Mouse (Mus musculus) lung, embryonic 15.5 days (tissue): ENCODE measurements around the gene Gm10354. TPM values are rescaled to one million over a fixed set of nuclear protein-coding genes. Genes with fewer than 3 reads are reported as not detected.
"Not testable (repeated sequence)": the region's sequence is repeated elsewhere in the genome, so short reads cannot be mapped to it uniquely, and the experiment has no call there.

Source experiments
- ATAC-seq: fragments of 200-750 bp; cut with Nextera tagmentation; 2 replicates; pipeline ENCODE4 v1.8.0; 2017; ENCODE audit warnings: moderate number of reproducible peaks, borderline replicate concordance; ENCODE audit not compliant: low FRiP score, low TSS enrichment; ENCODE audit errors: extremely low read depth
- H3K27ac ChIP-seq: fragments of 300-500 bp; sonication (generic); 2 replicates; pipeline ENCODE4 v1.5.1; 2015; ENCODE audit warnings: moderate library complexity, mild to moderate bottlenecking, inconsistent platforms
- H3K27me3 ChIP-seq: fragments of 300-500 bp; sonication (generic); 2 replicates; pipeline ENCODE4 v1.6.1; 2015; ENCODE audit warnings: inconsistent platforms
- H3K36me3 ChIP-seq: fragments of 300-500 bp; sonication (generic); 2 replicates; pipeline ENCODE4 v1.6.1; 2015; ENCODE audit warnings: inconsistent platforms
- H3K4me1 ChIP-seq: fragments of 300-500 bp; sonication (generic); 2 replicates; pipeline ENCODE4 v1.6.1; 2015; ENCODE audit warnings: inconsistent platforms
- H3K4me2 ChIP-seq: fragments of 300-500 bp; sonication (generic); 2 replicates; pipeline ENCODE4 v1.6.1; 2015; ENCODE audit warnings: inconsistent platforms, mild to moderate bottlenecking, moderate library complexity
- H3K4me3 ChIP-seq: fragments of 300-500 bp; sonication (generic); 2 replicates; pipeline ENCODE4 v1.5.1; 2015; ENCODE audit warnings: mild to moderate bottlenecking, inconsistent platforms
- H3K9ac ChIP-seq: fragments of 300-500 bp; sonication (generic); 2 replicates; pipeline ENCODE4 v1.6.1; 2015; ENCODE audit warnings: inconsistent platforms
- H3K9me3 ChIP-seq: fragments of 300-500 bp; sonication (generic); 2 replicates; pipeline ENCODE4 v1.6.1; 2016; ENCODE audit warnings: inconsistent platforms
- WGBS: fragments of 180-500 bp; shearing (Covaris S2); methylation state at CpG from one replicate; pipeline ENCODE4 v1.1.7; 2015; 5-methylcytosine and 5-hydroxymethylcytosine counted together
- polyA plus RNA-seq: library from polyadenylated mRNA; unstranded; fragments of >200 nt; fragmentation: Nextera tagmentation; extraction: Ambion mirVana; gene quantifications from 2 replicates; pipeline ENCODE4 v1.2.1, GENCODE M21; 2015

The Gm10354 gene
- polyA plus RNA-seq, 1 experiment from 2014 or later, result not detected

DNA sequence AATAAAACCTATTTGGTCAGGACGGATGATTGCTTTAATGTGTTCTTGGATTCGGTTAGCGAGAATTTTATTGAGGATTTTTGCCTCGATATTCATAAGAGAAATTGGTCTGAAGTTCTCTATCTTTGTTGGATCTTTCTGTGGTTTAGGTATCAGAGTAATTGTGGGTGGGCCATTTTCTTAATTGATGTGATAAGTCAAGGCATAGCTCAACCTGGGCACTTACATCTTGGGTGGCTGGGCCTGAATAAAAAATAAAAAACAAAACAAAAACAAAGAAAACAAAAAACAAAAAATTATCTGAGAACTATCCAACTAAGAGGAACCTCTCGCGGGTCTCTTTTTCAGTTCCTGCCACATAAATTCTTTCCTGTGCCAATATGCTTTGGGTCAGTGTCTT, 15.4 kb upstream of the Gm10354 start:
- peak; percentile 72; the same call in 1 of the 2 replicates for ATAC-seq
- H3K4me3 ChIP-seq, H3K27me3 ChIP-seq, H3K9me3 ChIP-seq, H3K27ac ChIP-seq, H3K4me2 ChIP-seq, H3K36me3 ChIP-seq, H3K4me1 ChIP-seq, H3K9ac ChIP-seq: not testable (repeated sequence)
- 83% methylated on average over 6 of the region's 6 CpGs for WGBS

- 74% methylated on average over 8 of the region's 8 CpGs for WGBS
- not testable (repeated sequence) for H3K36me3 ChIP-seq, H3K27me3 ChIP-seq, ATAC-seq, H3K27ac ChIP-seq, H3K4me2 ChIP-seq, H3K4me1 ChIP-seq, H3K4me3 ChIP-seq, H3K9me3 ChIP-seq, H3K9ac ChIP-seq
Observed at GRCm38 (mm10) chr5:14990375-14991158, 11.8 kb upstream of the Gm10354 start.

GRCm38 (mm10) chr5:14986649-14987387, 8.1 kb upstream of the Gm10354 start:
- peak; percentile 65 for ATAC-seq
- WGBS, result 39% methylated on average over 6 of the region's 6 CpGs
- H3K4me1 ChIP-seq, H3K9ac ChIP-seq, H3K4me2 ChIP-seq, H3K9me3 ChIP-seq, H3K4me3 ChIP-seq, H3K27me3 ChIP-seq, H3K27ac ChIP-seq, H3K36me3 ChIP-seq: not testable (repeated sequence)

- not testable (repeated sequence) for H3K4me3 ChIP-seq, H3K4me1 ChIP-seq, H3K9me3 ChIP-seq, H3K4me2 ChIP-seq, H3K9ac ChIP-seq, ATAC-seq, H3K27ac ChIP-seq, H3K27me3 ChIP-seq, H3K36me3 ChIP-seq
- WGBS, result 74% methylated on average over 4 of the region's 4 CpGs
Observed at GRCm38 (mm10) chr5:14977368-14977767, 1.4 kb downstream of the Gm10354 start.

GRCm38 (mm10) chr5:14975294-14975693, 3.4 kb downstream of the Gm10354 start:
- 64% methylated on average over 3 of the region's 4 CpGs for WGBS
- not testable (repeated sequence) for H3K9ac ChIP-seq, H3K4me3 ChIP-seq, H3K27me3 ChIP-seq, H3K4me1 ChIP-seq, H3K4me2 ChIP-seq, H3K9me3 ChIP-seq, ATAC-seq, H3K36me3 ChIP-seq, H3K27ac ChIP-seq

DNA sequence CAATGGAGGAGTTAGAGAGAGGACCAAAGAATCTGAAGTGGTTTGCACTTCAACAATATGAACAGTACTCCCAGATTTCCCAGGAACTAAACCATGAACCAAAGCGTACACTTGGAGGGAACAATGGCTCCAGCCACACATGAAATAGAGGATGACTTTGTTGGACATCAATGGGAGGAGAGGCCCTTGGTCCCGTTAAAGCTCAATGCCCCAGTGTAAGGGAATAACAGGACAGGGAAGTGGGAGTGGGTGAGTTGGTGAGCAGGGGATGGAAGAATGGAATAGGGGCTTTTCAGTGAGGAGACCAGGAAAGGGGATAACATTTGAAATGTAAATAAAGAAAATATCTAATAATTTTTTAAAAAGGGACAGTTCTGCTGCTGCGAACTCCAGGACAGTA, 5.9 kb downstream of the Gm10354 start:
- not testable (repeated sequence) for H3K36me3 ChIP-seq, H3K4me1 ChIP-seq, H3K27ac ChIP-seq, H3K9me3 ChIP-seq, H3K4me3 ChIP-seq, ATAC-seq, H3K4me2 ChIP-seq, H3K27me3 ChIP-seq, H3K9ac ChIP-seq
- 73% methylated on average over 3 of the region's 3 CpGs for WGBS

GRCm38 (mm10) chr5:14963821-14964220, 14.9 kb downstream of the Gm10354 start:
- 78% methylated on average over 13 of the region's 13 CpGs for WGBS
- not testable (repeated sequence) for H3K27me3 ChIP-seq, H3K36me3 ChIP-seq, H3K4me1 ChIP-seq, ATAC-seq, H3K9ac ChIP-seq, H3K4me2 ChIP-seq, H3K27ac ChIP-seq, H3K4me3 ChIP-seq
- peaks cover 14% of the 10 kb centered on the region; the same call in 1 of the 2 replicates for H3K9me3 ChIP-seq

GRCm38 (mm10) chr5:14961502-14961901, 17.2 kb downstream of the Gm10354 start:
- H3K4me3 ChIP-seq, H3K4me1 ChIP-seq, H3K4me2 ChIP-seq, H3K27me3 ChIP-seq, H3K27ac ChIP-seq, H3K36me3 ChIP-seq, H3K9ac ChIP-seq: not testable (repeated sequence)
- peak; percentile 74; the same call in 1 of the 2 replicates for ATAC-seq
- whole genome bisulfite sequencing, result 74% methylated on average over 4 of the region's 4 CpGs
- H3K9me3 ChIP-seq, result peaks cover 14% of the 10 kb centered on the region; the same call in 1 of the 2 replicates

DNA sequence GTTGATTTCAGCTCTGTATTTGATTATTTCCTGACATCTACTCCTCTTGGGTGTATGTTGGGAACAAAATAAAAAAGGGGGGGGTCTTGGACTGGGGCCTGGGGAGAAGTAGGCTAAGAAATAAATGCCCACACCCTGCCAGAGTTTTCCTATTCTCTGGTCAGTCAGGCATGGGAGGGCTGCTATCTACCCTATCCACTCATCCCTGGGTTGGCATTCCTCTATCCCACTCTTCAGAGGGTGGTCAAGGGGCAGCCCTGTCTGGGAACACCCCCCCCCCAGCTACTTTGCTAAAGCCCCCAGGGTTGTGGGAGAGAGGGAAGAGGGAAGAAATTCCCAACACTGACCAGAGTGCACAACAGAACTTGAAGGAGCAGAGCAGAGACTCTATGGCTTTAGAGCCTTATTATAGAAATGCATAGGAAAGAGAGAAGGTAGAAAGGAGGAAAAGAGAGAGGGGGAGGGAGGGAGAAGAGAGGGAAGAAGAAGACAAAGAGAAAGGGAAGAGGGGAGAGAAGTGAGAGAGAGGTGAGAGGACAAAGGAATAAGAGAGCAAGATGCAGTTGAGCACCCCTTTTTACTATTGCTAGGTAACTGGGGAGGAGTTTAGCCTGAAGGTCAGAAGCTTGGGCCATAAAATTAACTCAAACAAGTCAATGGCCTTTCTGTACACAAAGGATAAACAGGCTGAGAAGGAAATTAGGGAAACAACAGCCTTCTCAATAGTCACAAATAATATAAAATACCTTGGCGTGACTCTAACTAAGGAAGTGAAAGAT, 22.6 kb downstream of the Gm10354 start:
- not testable (repeated sequence) for H3K4me2 ChIP-seq, H3K4me1 ChIP-seq, H3K9ac ChIP-seq, H3K36me3 ChIP-seq, H3K4me3 ChIP-seq, ATAC-seq, H3K27ac ChIP-seq, H3K27me3 ChIP-seq
- peaks cover 13% of the 10 kb centered on the region for H3K9me3 ChIP-seq
- WGBS, result 82% methylated on average over 1 of the region's 1 CpGs

GRCm38 (mm10) chr5:14953587-14953986, 25.1 kb downstream of the Gm10354 start:
- H3K27ac ChIP-seq, H3K27me3 ChIP-seq, H3K4me1 ChIP-seq, H3K9me3 ChIP-seq, H3K36me3 ChIP-seq, H3K4me2 ChIP-seq, ATAC-seq, H3K9ac ChIP-seq, H3K4me3 ChIP-seq: not testable (repeated sequence)

- not testable (repeated sequence) for ATAC-seq, H3K27ac ChIP-seq, H3K27me3 ChIP-seq, H3K4me3 ChIP-seq, H3K9ac ChIP-seq, H3K4me2 ChIP-seq, H3K9me3 ChIP-seq, H3K36me3 ChIP-seq, H3K4me1 ChIP-seq
- WGBS, result 65% methylated on average over 3 of the region's 3 CpGs
Observed at GRCm38 (mm10) chr5:14952749-14953148, 26.0 kb downstream of the Gm10354 start.

DNA sequence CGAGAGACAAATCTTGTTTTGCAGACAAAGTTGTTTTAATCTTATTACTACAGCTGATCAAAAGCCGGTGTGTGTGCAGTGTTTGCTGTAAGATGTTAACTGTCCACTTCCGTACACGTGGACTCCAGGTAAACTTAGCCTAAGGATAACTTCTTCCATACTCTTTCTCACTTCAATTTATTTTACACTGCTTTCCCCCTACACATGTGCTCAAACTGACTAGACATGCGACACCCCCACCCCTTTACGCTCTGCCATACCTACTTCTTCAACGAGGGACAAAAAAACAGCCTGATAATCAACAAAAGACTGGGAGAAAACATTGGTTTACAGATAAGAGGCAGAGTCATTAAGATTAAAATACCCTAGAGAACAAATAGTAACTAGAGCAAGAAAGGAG, 26.9 kb downstream of the Gm10354 start:
- H3K9me3 ChIP-seq, H3K4me1 ChIP-seq, H3K4me2 ChIP-seq, H3K9ac ChIP-seq, H3K4me3 ChIP-seq, H3K27me3 ChIP-seq, H3K36me3 ChIP-seq, H3K27ac ChIP-seq: not testable (repeated sequence)
- peak; percentile 52; the same call in 1 of the 2 replicates for ATAC-seq
- WGBS, result 63% methylated on average over 7 of the region's 7 CpGs
